Comparison of ENCODE assay signal across 8 mouse cellular contexts in genomic region chr17:3083886-3084550, GRCm38 (mm10). TPM values are rescaled to one million over a fixed set of nuclear protein-coding genes. Genes with fewer than 3 reads are reported as not detected.
DNase-seq lines count a peak whose midpoint lies in the region; ATAC-seq and TF ChIP-seq lines count a peak whose summit lies in the region.

No protein-coding gene starts in this region.

- under 1% methylated on average over 33 of the region's 40 CpGs for WGBS in forebrain, embryonic 13.5 days
- under 1% methylated on average over 40 of the region's 40 CpGs for WGBS in large intestine, adult 2 months
- WGBS in neural tube, embryonic 15.5 days, result under 1% methylated on average over 40 of the region's 40 CpGs

- H3K4me1 ChIP-seq in ES-Bruce4 (ENCODE audit: control insufficient read depth, insufficient read depth, low read length), result peaks cover 2% of the 10 kb centered on the region
- 0 out of 2 replicates have a peak, but pooled peaks cover 5% of the 10 kb centered on the region for H3K4me1 ChIP-seq in forebrain, embryonic 13.5 days
- H3K4me1 ChIP-seq in neural tube, embryonic 15.5 days, result no peaks in the 10 kb centered on the region

- peak overlapping the region; percentile 64 for H3K27ac ChIP-seq in ES-Bruce4 (ENCODE audit: insufficient read depth, low read length)
- peak overlapping the region; percentile 92 for H3K27ac ChIP-seq in forebrain, embryonic 13.5 days
- H3K27ac ChIP-seq in neural tube, embryonic 15.5 days (replicated peaks), result peak overlapping the region; percentile 95

- TF ChIP-seq EP300 in ES-Bruce4 (IDR thresholded peaks at IDR 0.05; ENCODE audit: insufficient read depth, low read depth, low read length), result no peak

- no peaks in the 10 kb centered on the region for H3K36me3 ChIP-seq in ES-Bruce4 (ENCODE audit: control insufficient read depth, insufficient read depth, low read length, poor library complexity, severe bottlenecking)
- peaks cover 2% of the 10 kb centered on the region; the same call in 1 of the 2 replicates for H3K36me3 ChIP-seq in forebrain, embryonic 13.5 days (ENCODE audit: poor library complexity, severe bottlenecking)
- no peaks in the 10 kb centered on the region for H3K36me3 ChIP-seq in neural tube, embryonic 15.5 days

- peak; percentile 96 for DNase-seq in heart, postnatal 10 days
- peak; percentile 98 for DNase-seq in large intestine, adult 2 months (ENCODE audit: low read depth, low spot score)
- peak; percentile 94 for DNase-seq in lung, adult 18-20 months
- peak; percentile 94 for DNase-seq in testis, postnatal 14 days (ENCODE audit: low spot score)

- no peak for TF ChIP-seq CTCF in ES-Bruce4 (IDR thresholded peaks at IDR 0.05; ENCODE audit: low read depth, low read length)

- ATAC-seq in cerebellum, adult (ENCODE audit: insufficient number of reproducible peaks, low FRiP score, low TSS enrichment), result peak; percentile 64
- ATAC-seq in forebrain, embryonic 13.5 days, result peak; percentile 85
- ATAC-seq in neural tube, embryonic 15.5 days (ENCODE audit: low FRiP score), result peak; percentile 84

- TF ChIP-seq POLR2A in ES-Bruce4 (IDR thresholded peaks at IDR 0.05; ENCODE audit: insufficient read depth, low read length), result no peak

- intact Hi-C loops in heart, postnatal 10 days (cut with DNase I), result loop anchor here (10.0 kb wide), 1 partner anchor 361 kb away; no protein-coding TSS in a partner anchor

- no peaks in the 10 kb centered on the region for H3K9me3 ChIP-seq in ES-Bruce4 (replicated peaks; ENCODE audit: control insufficient read depth, insufficient read depth, low read length, poor library complexity, severe bottlenecking)
- peaks cover 3% of the 10 kb centered on the region for H3K9me3 ChIP-seq in forebrain, embryonic 13.5 days (replicated peaks)
- H3K9me3 ChIP-seq in neural tube, embryonic 15.5 days (replicated peaks), result peaks cover 3% of the 10 kb centered on the region

- no peaks in the 10 kb centered on the region; the same call in 1 of the 2 replicates for H3K27me3 ChIP-seq in ES-Bruce4 (ENCODE audit: control insufficient read depth, insufficient read depth, low read length, poor library complexity, severe bottlenecking)
- H3K27me3 ChIP-seq in forebrain, embryonic 13.5 days, result no peaks in the 10 kb centered on the region
- H3K27me3 ChIP-seq in neural tube, embryonic 15.5 days (replicated peaks), result no peaks in the 10 kb centered on the region

- H3K9ac ChIP-seq in ES-Bruce4 (ENCODE audit: low read depth, poor library complexity, severe bottlenecking), result peak overlapping the region; percentile 83
- peak overlapping the region; percentile 68 for H3K9ac ChIP-seq in forebrain, embryonic 13.5 days
- peak overlapping the region; percentile 59 for H3K9ac ChIP-seq in neural tube, embryonic 15.5 days (replicated peaks)

- peak overlapping the region; percentile 67 for H3K4me2 ChIP-seq in forebrain, embryonic 13.5 days
- peak overlapping the region; percentile 70 for H3K4me2 ChIP-seq in neural tube, embryonic 15.5 days

- peak overlapping the region; percentile 53 for H3K4me3 ChIP-seq in ES-Bruce4 (ENCODE audit: low read depth, low read length)
- peak overlapping the region; percentile 52 for H3K4me3 ChIP-seq in forebrain, embryonic 13.5 days
- peak overlapping the region; percentile 51 for H3K4me3 ChIP-seq in neural tube, embryonic 15.5 days (replicated peaks)

RNA-seq across cellular contexts. Expression of gene Scaf8, which starts 30.8 kb away (rescaled TPM):
- polyA plus RNA-seq in ES-Bruce4 (2011; ENCODE audit: insufficient read depth, insufficient read length, low read depth, missing spikeins), result 51.5 and 55.0 TPM in 2 replicates
- 15.7 and 18.2 TPM in 2 replicates for polyA plus RNA-seq in forebrain, embryonic 13.5 days (2015; fragmentation: Nextera tagmentation; extraction: Ambion mirVana)
- total RNA-seq in heart, postnatal 10 days (2021), result 10 to 100 TPM; 45.2 to 45.8 TPM
- 9.6 and 15.3 TPM in 2 replicates for polyA plus RNA-seq in large intestine, adult 2 months (2012; rRNA removed)
- polyA plus RNA-seq in neural tube, embryonic 15.5 days (2015; fragmentation: Nextera tagmentation; extraction: Ambion mirVana), result 14.2 and 17.4 TPM in 2 replicates

Comparison
In these comparisons a context has a peak if more than half of its experiments do, and no peak if none do; other contexts are left out.
1. Peak in every context shown above with its lines: DNase-seq, ATAC-seq, H3K4me3 ChIP-seq and H3K27ac ChIP-seq.